Mouse (Mus musculus): ENCODE measurements around the gene Lix1l.
"Not testable (repeated sequence)": the region's sequence is repeated elsewhere in the genome, so short reads cannot be mapped to it uniquely, and the experiment has no call there.

Lix1l gene

DNA sequence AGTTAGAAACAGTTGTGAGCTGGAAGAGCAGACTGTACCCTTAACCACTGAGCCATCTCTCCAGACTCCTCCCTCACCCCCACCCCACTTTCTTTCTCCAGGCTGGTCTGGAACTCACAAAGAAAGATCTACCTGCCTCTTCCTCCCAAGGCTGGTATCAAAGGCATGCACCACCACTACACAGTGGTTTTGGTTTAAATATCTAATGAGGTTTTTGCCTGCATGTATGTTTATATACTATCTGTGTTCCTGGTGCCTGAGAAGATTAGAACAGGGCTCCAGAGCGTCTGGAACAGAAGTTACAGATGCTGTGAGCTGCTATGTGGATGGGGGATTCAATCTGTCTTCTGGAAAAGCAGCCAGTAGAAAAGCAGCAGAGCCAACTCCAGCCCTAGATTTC, 33.1 kb downstream of the Lix1l start:
- DNase-seq: no peak

DNA sequence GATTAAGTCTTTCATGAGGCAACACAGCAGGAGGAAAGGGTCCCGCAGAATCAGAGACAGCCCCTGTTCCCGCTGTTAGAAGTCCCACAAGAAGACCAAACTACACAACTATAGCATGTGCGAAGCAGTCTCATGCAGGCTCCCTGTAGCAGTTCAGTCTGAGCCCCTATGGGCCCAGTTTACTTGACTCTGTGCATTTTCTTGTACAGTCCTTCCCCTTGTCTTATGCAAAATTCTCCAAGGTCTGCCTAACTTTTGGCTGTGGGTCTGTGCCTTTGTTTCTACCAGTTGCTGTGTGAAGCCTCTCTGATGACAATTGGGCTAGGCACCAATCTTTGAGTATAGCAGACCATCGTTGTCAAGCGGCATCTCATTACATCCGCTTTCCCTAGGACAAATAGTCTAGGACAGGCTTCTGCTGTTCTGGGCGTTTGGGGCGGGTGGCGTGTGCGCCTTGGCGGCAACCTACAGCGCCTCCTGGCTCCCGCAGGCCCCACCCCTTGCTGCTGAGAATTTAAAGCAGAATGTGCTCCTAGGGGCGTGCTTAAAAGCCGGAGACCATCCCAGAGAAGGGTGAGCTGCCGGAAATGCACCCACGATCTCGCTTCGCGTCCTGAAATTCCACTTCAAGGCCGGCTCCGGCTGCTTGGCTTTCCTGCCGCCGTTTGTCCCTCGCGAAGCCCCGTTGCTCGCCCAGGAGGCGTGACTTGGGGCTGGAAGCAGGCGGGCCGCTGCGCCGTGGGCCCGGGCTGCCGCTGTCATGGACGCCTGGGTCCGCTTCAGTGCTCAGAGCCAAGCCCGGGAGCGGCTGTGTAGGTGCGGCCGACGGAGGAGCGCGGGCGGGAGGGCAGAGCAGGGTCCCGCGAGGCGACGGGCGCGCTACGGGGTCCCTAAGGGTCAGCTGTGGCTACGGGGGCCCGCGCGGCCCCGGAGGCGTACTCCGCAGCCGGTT, 34.3 kb downstream of the Lix1l start, which contains the start of the genes Pex11b and Gm42957:
Gene Pex11b (plus strand): TSS at position 449 of the 952 bp plus-strand sequence.
Gene Gm42957 (plus strand): TSS at position 547 of the 952 bp plus-strand sequence.
- peak; percentile 87 to 89 for DNase-seq

DNA sequence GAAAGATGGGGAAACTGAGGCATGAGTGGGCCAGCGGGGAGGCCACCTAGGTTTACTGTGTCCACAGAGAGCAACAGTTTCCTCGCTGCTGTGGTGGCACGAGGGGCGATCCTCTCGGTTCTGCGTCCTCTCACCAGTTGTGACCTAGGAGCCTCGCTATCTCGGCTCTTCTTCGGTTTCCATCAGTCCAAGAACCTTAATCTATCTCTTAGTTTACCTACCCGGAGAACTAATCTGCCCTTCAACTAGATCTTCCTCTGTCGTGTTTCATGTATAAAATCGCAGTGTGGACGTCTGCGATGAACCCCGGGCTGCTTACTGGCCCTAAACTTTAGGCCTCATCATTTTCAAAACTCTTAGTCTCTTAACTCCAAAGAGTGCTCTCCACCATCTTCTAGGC, 35.0 kb downstream of the Lix1l start:
- DNase-seq: no peak

DNA sequence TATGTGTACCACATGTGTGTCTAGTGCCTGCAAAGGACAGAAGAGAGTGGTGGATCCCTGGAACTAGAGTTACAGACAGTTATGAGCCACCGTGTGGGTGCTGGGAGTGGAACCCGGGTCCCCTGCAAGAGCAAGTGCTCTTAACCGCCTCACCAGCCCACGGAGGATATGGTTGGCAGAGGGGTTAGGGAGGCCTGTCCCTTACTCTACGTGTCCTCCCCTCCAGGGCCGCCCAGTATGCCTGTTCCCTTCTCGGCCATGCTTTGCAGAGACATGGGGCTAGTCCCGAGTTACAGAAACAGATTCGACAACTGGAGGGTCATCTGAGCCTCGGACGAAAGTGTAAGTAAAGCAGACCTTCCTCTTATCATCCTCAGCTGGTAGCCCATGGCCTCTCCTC, 35.5 kb downstream of the Lix1l start:
- DNase-seq: peak in 1 of 2 experiments; percentile 11

DNA sequence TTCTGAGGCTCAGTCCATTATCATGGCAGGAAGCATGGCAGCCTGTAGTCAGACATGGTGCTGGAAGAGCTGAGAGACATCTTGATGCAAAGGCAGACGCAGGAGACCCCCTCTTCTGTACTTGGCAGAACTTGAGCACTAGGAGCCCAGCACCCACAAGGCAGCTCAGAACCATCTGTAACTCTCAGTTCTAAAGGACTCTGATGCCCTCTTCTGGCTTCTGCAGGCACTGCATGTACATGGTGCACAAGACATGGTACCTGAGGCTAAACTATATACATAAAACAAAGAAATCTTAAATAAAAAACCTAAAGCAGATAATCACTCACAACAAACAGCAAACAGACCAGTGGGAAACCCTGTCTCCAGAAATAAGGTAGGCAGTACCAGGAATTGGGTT, 38.3 kb downstream of the Lix1l start:
- peak; percentile 67 to 76 for DNase-seq

DNA sequence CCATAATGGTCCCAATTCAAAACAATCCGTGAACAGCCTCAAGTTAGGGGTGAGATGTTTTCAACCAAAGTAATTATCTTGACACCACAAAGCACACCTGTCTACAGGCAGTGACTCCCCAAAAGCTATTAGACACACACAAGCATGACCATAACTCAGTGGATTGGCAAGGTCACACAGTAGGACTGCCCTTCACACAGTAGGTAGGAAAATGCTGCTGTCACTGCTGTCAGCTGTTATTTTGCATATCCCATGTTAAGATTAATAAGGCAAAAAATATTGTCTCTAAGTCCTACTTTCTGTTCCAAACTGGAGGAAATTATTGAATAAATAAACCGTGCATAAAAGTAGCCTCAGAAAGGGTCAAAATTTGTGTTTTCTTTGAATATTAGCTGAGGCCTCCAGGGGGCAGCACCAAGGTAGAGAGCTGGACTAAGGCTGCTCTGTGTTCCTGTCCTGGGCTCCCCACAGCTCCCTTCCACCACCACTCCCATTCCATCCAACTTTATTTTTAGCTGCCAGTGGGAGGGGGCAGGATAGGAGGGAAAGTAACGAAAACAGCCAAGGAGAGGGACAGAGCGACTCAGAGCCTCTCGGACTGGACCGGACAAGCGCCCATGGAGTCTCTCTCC, 44.2 kb downstream of the Lix1l start, which contains the start of gene Itga10:
Gene Itga10 (plus strand): TSS at position 567 of the 632 bp plus-strand sequence.
- peak; percentile 72 to 76 for DNase-seq

DNA sequence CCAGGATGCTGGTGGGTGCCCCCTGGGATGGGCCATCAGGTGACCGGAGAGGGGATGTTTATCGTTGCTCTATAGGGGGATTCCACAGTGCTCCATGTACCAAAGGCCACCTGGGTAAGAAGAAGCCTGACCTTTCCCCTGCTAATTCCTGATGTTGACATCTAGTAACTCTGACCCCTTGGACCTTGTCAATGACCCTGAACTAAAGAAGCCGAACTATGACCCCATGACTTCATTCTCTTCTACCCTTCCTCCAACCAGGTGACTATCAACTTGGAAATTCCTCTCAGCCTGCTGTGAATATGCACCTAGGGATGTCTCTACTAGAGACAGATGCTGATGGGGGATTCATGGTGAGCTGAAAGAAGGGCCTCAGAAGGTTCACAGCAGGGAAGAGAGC, 46.4 kb downstream of the Lix1l start:
- no peak for DNase-seq

DNA sequence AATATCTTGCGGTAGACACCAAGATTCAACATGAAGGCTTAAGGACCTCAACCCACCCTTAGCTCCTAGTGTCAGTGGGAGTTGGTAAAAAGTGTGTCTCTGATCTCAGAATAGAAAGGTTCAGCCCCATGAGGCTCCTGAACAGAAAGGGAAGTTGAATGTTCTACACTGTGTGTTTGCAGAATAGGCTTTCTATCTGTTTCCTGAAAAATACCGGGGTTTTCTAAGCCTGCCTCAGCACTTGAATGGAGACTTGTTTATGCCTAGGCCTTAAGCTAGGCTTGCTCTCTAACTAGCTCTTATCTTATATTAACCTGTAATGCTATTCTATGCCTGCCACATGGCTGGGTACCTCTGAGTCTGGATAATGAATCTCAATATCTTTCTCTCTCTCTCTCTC, 60.0 kb downstream of the Lix1l start:
- DNase-seq: no peak

DNA sequence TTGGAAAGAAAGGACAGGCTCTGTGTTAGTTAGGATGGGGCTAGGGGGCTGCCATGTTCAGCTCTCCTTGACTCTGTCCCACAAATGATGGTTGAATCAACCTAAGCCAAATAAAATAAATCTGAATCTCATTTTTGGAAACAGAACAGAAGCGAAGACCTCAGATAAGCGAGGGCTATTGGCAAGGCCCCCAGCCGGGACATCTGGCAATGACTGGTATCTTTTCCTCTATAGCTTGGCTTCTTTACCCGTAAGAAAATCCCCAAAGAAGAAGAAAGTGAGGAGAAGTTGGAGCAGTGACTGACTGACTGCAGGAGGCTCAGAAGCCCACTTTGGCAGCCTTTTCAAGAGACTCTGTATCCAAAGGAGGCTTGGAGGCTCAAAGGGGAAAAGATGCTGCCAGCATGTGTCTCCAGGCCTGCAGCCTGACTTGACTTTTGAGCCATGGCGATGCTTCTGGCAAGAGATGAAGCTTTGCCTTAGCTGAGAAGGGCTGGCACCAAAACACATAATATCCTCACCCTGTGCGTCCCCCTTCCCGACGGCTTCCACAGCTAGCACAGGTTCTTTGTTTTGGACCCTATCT, 61.9 kb downstream of the Lix1l start:
- DNase-seq: peak; percentile 54 to 55

DNA sequence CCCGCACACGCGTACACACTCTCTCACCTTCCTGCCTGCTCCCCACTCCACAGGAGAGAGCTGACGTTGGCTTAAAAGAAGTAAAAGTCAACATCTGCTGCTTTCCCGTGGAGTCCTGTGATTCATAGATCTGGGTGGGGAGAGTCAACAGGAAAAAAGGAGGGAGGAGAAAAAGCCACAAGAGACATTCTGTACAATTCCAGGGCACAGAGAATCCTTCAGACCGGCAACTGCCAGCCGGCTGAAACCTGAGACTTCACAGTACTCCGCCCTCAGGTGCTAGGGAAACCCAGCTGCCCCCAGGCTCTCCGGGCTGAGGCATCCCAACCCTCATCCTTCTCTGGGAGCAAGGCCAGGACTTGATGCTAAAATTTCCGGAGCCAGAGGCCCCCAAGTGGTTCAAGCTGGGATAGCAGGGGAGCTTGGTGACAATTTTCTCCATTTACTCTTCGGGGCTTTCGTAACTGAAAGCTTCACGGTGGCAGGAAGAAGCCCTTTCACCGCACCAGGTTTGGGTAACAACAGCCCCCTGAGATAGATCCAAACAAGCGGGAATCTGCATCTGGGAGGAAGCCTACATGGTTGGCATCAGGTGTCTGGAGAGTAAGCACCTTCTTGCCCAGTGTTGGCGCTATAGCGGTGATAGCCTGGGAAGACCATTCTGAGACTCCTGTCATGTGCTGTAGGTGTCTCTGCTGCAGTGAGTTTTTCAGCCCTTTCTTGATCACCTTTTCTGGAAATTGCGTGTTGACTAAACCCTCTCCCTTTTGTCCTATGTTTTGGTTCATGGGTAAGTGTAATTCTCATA, 62.7 kb downstream of the Lix1l start:
- DNase-seq: peak; percentile 95 to 97

DNA sequence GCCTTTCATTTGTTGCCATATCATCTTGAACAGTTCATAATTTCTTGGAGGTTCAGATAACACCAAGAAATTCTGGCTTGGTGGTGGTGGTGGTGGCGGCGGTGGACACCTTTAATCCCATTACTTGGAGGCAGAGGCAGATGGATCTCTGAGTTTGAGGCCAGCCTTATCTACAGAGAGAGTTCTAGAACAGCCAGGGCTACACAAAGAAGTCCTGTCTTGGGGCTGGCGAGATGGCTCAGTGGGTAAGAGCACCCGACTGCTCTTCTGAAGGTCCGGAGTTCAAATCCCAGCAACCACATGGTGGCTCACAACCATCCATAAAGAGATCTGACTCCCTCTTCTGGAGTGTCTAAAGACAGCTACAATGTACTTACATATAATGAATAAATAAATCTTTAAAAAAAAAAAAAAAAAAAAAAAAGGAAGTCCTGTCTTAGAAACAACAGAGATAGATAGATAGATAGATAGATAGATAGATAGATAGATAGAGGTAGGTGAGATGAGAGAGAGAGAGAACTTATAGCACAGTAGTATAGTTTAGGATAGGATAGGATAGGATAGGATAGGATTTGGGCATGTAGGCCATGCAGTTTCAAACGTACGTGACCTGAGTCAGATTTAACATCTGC, 64.9 kb downstream of the Lix1l start:
- DNase-seq: not testable (repeated sequence)

DNA sequence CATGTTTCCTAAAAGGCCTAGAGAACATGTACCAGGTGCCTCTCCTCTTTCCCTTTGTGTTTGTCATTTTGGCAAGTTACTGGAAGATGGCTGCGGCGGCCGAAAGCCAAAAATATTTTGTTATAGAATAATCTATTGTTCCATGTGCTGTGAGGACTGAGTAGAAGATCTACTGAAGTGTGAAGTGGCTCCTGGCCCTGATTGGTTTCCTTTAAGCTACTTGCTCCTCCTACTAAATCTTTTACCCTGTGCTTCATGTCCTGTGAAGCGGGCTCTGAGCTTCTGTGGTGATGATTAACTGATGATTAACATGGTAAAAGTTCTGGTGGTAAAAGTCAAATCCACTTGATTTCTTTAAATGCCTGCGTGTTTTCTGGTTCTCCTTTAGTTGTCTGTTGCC, 66.0 kb downstream of the Lix1l start:
- no peak for DNase-seq

DNA sequence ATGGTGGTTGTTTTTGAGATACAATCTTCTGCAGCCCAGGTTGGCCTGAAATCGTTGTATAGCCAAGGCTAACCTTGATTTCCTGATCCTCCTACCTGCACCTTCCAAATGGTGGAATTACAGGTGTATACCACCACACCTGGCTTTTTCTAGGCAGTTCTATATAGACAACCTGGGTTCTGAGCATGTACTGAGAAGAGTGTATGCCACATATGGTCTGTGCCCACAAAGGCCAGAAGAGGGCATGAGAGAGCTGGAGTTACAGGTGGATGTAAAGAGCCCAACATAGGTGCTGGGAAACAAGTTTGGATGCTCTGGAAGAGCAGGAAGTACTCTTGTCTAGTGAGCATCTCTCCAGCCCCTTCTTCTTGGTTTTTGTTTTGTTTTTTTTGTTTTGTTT, 66.4 kb downstream of the Lix1l start:
- peak; percentile 22 to 32 for DNase-seq

DNA sequence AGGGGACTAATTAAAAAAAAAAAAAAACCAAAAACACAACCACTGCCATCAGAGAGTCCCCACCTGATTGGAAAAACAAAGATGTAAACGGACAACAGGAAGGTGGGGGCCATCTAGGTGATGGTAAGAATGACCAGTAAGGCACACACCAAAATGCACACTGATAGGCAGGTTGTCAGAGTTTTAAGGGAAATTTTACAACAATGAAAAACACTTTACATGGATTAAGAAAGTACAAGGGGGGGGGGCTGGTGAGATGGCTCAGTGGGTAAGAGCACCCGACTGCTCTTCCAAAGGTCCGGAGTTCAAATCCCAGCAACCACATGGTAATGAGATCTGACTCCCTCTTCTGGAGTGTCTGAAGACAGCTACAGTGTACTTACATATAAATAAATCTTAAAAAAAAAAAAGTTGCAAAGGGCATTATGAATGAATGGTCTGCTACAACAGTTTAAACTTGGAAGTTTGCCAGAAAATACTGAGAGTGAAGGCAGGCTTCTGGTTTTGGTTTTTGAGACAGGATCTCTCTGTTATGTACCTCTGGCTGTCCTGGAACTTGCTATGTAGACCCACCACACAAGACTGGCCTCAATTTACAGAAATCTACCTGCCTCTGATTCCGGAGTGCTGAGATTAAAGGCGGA, 67.6 kb downstream of the Lix1l start:
- DNase-seq: no peak

DNA sequence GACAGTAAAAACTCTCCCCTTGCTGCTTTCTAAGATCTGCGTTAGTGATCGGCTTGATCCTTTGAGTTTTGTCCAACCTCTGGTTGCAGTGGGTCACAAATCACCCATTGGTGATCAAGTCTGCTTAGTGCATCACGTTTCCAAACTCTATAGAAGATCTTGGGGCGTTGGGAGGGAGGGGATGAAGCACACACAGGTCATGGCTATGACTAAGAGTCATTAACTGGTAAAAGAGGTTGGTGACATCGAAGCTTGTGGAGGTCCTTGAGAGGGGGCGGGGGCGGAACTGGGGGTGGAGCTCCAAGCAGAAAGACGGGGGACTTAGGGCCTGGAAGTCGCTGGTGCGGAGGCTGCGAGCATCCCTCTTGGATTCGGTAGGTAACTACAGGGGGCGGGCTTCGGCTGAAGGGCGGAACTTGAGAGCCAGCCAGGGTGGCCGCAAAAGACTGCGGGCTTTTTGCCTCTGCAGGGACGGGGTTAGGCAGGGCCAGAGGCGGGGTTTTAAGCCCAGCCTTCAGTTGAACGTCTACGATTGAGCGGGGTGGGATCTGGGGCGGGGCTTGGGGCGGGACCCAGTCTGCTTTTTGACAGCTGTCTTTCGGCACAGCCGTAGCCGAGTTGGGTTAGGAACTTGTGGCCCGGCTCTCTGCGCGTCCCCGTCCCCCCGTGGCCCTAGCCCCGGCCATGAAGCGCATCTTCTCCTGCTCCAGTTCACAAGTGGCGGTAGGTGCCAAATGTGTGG, 68.9 kb downstream of the Lix1l start, which contains the start of gene Ankrd35:
Gene Ankrd35 (plus strand): TSS at position 405 of the 742 bp plus-strand sequence.
- DNase-seq: peak; percentile 89

DNA sequence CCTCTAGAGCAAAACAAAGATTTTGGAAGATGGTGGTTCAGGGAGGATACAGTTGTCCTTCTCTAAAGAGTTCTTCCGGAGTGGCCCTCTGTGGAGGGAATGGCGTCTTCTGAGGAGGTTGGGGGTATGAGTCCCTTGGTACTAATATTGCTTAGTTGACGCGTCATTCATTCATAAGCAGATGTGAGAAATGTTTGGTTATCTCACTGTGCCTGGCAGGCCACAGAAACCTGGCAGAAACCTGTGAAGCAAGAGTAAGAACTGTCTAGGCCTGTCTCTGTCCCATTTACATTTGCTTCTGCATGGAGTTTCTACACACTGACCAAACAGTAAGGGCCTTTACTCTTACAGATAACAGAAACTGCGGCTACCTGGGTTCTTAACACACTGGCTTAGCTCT, 70.6 kb downstream of the Lix1l start:
- DNase-seq: no peak

DNA sequence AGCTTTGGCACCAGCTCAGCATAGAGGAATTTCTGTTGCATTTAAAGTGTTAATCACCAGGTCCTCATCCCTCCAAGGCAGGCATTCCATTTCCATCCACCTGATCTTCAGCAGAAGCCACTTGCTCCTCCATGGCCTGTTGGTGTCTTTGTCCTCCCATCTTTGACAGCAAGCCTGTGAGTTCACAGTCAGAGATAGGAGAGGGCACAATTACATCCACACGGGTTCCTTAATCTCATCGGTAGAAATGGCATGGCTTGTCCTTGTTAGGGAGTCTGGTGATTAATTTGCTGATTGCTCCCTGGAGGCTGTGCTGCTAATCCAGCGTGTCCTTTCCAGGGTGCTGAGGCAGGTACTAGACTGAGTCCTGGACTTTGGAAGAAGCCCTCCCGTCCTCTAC, 72.6 kb downstream of the Lix1l start:
- DNase-seq: no peak

DNA sequence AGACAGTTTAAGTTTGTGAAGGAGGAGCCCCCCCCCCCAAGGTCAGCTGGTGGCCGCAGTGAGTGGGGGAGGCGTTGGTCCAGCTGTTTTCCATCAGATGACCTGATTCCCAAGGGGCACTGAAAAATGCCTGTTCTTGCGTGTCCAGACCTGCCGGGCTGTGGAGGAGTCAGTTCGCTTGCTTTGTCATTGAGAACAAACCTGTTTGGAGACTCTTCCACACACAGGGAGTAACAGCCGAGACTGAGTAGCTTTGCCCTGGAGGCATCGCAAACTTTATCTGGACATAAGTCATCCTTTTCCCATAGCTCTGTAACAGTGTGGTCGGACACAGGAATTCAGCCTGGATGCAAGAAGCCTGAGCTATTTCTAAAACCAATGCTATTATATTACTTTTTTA, 73.5 kb downstream of the Lix1l start:
- DNase-seq: no peak

DNA sequence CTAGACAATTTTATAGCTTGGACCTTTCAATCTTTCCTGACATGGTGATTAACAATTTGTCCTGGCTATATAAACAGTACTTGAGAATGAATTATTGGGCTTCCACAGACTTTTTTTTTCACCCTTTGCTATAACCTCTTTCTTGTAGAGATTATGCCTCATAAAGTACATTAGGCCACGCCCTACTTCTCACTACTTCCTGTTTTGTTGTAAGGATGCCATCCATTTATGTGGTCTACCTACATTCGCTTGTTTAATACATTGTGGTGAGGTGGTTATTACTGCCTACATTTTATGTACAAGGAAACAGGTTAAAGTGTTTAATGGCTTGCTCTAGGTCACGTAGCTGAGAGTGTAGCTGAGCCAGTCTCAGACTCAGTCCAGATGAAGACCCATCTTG, 74.2 kb downstream of the Lix1l start:
- no peak for DNase-seq

DNA sequence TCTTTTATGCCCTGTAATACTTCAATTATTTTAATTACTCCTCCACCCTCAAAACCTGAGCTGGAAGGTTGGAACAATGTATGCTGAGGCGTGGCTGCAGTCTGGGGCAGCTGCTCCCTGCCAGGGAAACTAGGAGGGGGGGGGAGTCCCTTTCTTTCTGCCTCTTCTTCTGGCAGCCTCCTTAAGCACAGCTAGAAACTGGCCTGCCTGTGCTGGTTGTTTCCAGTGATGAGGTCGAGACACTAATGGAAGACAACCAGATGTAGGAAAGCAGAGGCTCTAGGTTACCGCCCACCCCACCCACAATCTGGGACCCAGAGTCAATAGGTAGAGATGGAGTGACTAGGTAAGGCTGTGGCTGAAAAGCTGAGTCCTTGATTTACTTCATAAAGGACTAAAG, 74.7 kb downstream of the Lix1l start:
- DNase-seq: no peak
